Mouse (Mus musculus): ENCODE results near the gene Ahdc1. TPM values are rescaled to one million over a fixed set of nuclear protein-coding genes. Genes with fewer than 3 reads are reported as not detected.

The Ahdc1 gene
- total and polyA plus RNA-seq, 3 experiments: 1.6 to 19.9 (median 8.4) TPM

DNA sequence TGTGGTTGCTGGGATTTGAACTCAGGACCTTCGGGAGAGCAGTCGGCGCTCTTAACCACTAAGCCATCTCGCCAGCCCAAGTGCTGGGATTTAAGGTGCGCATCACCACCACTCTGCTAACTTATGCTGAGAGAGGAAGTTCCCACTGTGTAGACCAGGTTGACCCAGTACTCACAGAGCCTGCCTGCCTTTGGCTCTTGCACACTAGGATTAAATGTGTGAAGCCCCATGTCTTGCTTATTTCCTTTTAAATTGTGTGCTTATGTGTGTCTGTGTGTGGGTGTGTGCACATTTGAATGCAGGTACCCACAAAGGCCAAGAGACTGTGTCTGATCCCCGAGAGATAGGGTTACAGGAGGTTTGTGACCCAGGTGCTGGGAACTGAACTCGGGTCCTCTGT is 95.6 kb downstream of the Ahdc1 start:
- H3K4me2 ChIP-seq (ENCODE audit: insufficient read depth, low read depth, poor library complexity, severe bottlenecking): no peak overlapping the region
- H3K4me1 ChIP-seq (ENCODE audit: control insufficient read depth in 1 of 2, insufficient read depth in 2 of 2): peaks cover 2 to 22% of the 10 kb centered on the region in 2 experiments; a peak in 3 of 4 replicates
- DNase-seq (ENCODE audit: extremely low read depth): no peak
- no peak overlapping the region for H3K27ac ChIP-seq (ENCODE audit: insufficient read depth, low read depth)
- dilution Hi-C loops (cut with MboI; ENCODE audit: extremely low pct_ligation_motif_present, extremely low pct_unique_long_range_greater_than_20kb, low sequenced_read_pairs): no loop called here
- no peak overlapping the region for H3K4me3 ChIP-seq (replicated peaks in 1 of 3; ENCODE audit: low read depth in 2 of 3, low read length in 2 of 3, poor library complexity in 1 of 3)
- in situ Hi-C loops (cut with MboI; ENCODE audit: low pct_ligation_motif_present, low pct_unique_long_range_greater_than_20kb, low sequenced_read_pairs): no loop called here
- H3K27me3 ChIP-seq (replicated peaks): no peaks in the 10 kb centered on the region
- no peaks in the 10 kb centered on the region for H3K79me2 ChIP-seq (replicated peaks; ENCODE audit: control insufficient read depth, extremely low read depth, insufficient read depth, poor library complexity, severe bottlenecking)
- H3K9me3 ChIP-seq (replicated peaks; ENCODE audit: low read length): no peaks in the 10 kb centered on the region
- no peaks in the 10 kb centered on the region for H3K36me3 ChIP-seq (replicated peaks in 1 of 2; ENCODE audit: control insufficient read depth in 1 of 2, insufficient read depth in 1 of 2, low read length in 1 of 2)
- TF ChIP-seq POLR2A (IDR thresholded peaks at IDR 0.05; ENCODE audit: low read depth, low read length) (no peak), ZKSCAN1 (IDR thresholded peaks at IDR 0.05; ENCODE audit: borderline replicate concordance, low read depth, low read length) (no peak), ETS1 (conservative IDR thresholded peaks at IDR 0.05; ENCODE audit: low read depth, low read length) (no peak), ZNF384 (IDR thresholded peaks at IDR 0.05; ENCODE audit: low read depth, low read length) (no peak), PAX5 (IDR thresholded peaks at IDR 0.05; ENCODE audit: low read length) (no peak), NELFE (IDR thresholded peaks at IDR 0.05; ENCODE audit: low read depth, low read length) (no peak), POLR2AphosphoS2 (IDR thresholded peaks at IDR 0.05; ENCODE audit: low read depth, low read length) (no peak), TBP (conservative IDR thresholded peaks at IDR 0.05; ENCODE audit: low read depth, low read length) (no peak), HCFC1 (IDR thresholded peaks at IDR 0.05; ENCODE audit: low read depth, low read length) (no peak), MAZ (IDR thresholded peaks at IDR 0.05; ENCODE audit: low read depth, low read length) (no peak), JUN (IDR thresholded peaks at IDR 0.05; ENCODE audit: insufficient read depth, low read depth, low read length) (no peak), ELF1 (IDR thresholded peaks at IDR 0.05; ENCODE audit: low read depth, low read length) (no peak), SMC3 (IDR thresholded peaks at IDR 0.05; ENCODE audit: low read depth, low read length) (no peak), ZC3H11A (IDR thresholded peaks at IDR 0.05; ENCODE audit: low read depth, low read length) (no peak), E2F4 (IDR thresholded peaks at IDR 0.05; ENCODE audit: insufficient replicate concordance, low read depth, low read length) (no peak), CHD1 (IDR thresholded peaks at IDR 0.05; ENCODE audit: low read depth, low read length) (no peak), MYC (IDR thresholded peaks at IDR 0.05; ENCODE audit: low read depth, low read length) (no peak), KAT2A (IDR thresholded peaks at IDR 0.05; ENCODE audit: insufficient replicate concordance, low read length) (no peak), IRF4 (IDR thresholded peaks at IDR 0.05; ENCODE audit: low read depth, low read length) (no peak), CTCF (conservative IDR thresholded peaks at IDR 0.05 in 1 of 2, IDR thresholded peaks at IDR 0.05 in 1 of 2; ENCODE audit: low read depth in 2 of 2, low read length in 2 of 2) (no peak)
- H3K9ac ChIP-seq (ENCODE audit: insufficient read depth, low read depth): no peak overlapping the region

DNA sequence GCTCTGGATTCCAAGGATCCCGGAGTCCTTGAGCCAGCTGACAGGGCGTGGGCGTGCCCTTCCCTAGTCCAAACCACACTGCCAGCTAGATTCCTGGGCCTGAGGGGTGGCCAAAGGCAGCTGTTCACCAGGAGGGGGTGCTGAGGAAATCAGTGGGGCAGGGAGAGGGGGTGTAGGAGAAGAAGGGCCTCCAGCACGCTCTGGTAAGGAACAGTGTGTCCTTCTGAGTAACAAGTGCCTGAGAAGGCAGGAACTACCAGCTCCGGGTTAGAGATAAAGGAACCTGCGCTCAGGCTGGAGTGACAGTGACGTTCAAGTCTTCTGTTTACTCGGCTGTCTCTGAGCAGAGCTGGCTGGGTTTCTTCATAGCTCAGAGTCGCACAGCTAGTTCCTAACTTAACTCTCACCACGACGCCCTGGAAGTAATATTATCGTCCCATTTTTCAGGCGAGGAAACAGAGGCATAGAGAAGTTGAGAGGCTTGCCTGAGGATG is 96.8 kb downstream of the Ahdc1 start:
- in situ Hi-C loops (cut with MboI; ENCODE audit: low pct_ligation_motif_present, low pct_unique_long_range_greater_than_20kb, low sequenced_read_pairs) (no loop called here), dilution Hi-C loops (cut with MboI; ENCODE audit: extremely low pct_ligation_motif_present, extremely low pct_unique_long_range_greater_than_20kb, low sequenced_read_pairs) (no loop called here)
- Histone ChIP-seq H3K4me3 (replicated peaks in 1 of 3; ENCODE audit: low read depth in 2 of 3, low read length in 2 of 3, poor library complexity in 1 of 3) (no peak overlapping the region), H3K27ac (ENCODE audit: insufficient read depth, low read depth) (no peak overlapping the region), H3K4me2 (ENCODE audit: insufficient read depth, low read depth, poor library complexity, severe bottlenecking) (no peak overlapping the region), H3K79me2 (replicated peaks; ENCODE audit: control insufficient read depth, extremely low read depth, insufficient read depth, poor library complexity, severe bottlenecking) (no peaks in the 10 kb centered on the region), H3K9ac (ENCODE audit: insufficient read depth, low read depth) (no peak overlapping the region), H3K4me1 (ENCODE audit: control insufficient read depth in 1 of 2, insufficient read depth in 2 of 2) (peaks cover 5 to 22% of the 10 kb centered on the region in 2 experiments; a peak in 3 of 4 replicates), H3K9me3 (replicated peaks; ENCODE audit: low read length) (no peaks in the 10 kb centered on the region), H3K27me3 (replicated peaks) (no peaks in the 10 kb centered on the region), H3K36me3 (replicated peaks in 1 of 2; ENCODE audit: control insufficient read depth in 1 of 2, insufficient read depth in 1 of 2, low read length in 1 of 2) (no peaks in the 10 kb centered on the region)
- TF ChIP-seq POLR2A (IDR thresholded peaks at IDR 0.05; ENCODE audit: low read depth, low read length) (no peak), MYC (IDR thresholded peaks at IDR 0.05; ENCODE audit: low read depth, low read length) (no peak), TBP (conservative IDR thresholded peaks at IDR 0.05; ENCODE audit: low read depth, low read length) (no peak), ZMIZ1 (IDR thresholded peaks at IDR 0.05; ENCODE audit: low read depth, low read length) (no peak), MAX (IDR thresholded peaks at IDR 0.05; ENCODE audit: low read length) (no peak), BHLHE40 (IDR thresholded peaks at IDR 0.05; ENCODE audit: low read depth, low read length) (no peak), MXI1 (IDR thresholded peaks at IDR 0.05; ENCODE audit: low read depth, low read length) (no peak), MEF2A (IDR thresholded peaks at IDR 0.05; ENCODE audit: borderline replicate concordance, low read depth, low read length) (no peak), CTCF (conservative IDR thresholded peaks at IDR 0.05 in 1 of 2, IDR thresholded peaks at IDR 0.05 in 1 of 2; ENCODE audit: low read depth in 2 of 2, low read length in 2 of 2) (no peak), EP300 (IDR thresholded peaks at IDR 0.05; ENCODE audit: low read length) (no peak), ETS1 (conservative IDR thresholded peaks at IDR 0.05; ENCODE audit: low read depth, low read length) (no peak), E2F4 (IDR thresholded peaks at IDR 0.05; ENCODE audit: insufficient replicate concordance, low read depth, low read length) (no peak), ZC3H11A (IDR thresholded peaks at IDR 0.05; ENCODE audit: low read depth, low read length) (no peak)
- DNase-seq (ENCODE audit: extremely low read depth): no peak
